Mouse (Mus musculus): ENCODE results near the gene Nol11. TPM values are rescaled to one million over a fixed set of nuclear protein-coding genes. Genes with fewer than 3 reads are reported as not detected.

Gene Nol11
- polyA plus RNA-seq, 1 experiment from 2014 or later: 54.4 TPM

DNA sequence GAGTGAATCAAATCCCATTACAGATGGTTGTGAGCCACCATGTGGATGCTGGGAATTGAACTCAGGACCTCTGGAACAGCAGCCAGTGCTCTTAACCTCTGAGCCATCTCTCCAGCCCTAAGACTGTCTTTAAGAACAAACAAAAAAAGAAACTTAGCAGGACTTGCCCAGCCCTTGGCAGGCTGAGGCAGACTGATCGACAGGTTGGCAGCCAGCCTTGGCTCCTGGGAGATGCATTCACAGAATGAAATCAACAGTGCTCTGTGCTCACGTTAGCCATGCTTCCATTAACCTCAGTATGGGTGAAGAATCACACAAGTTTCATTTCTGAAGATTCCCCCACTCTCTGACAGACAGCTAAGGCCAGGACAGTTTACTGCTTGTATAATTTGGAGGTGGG lies 1.2 kb upstream of the Nol11 start:
- WGBS: 73% methylated on average over 2 of the region's 2 CpGs
- Histone ChIP-seq H3K9me3 (ENCODE audit: control insufficient read depth, low read length) (no peaks in the 10 kb centered on the region), H3K27me3 (replicated peaks; ENCODE audit: control insufficient read depth, insufficient read depth, low read length) (no peaks in the 10 kb centered on the region), H3K9ac (ENCODE audit: low read length) (no peak overlapping the region), H3K27ac (ENCODE audit: low read depth) (no peak overlapping the region), H3K4me2 (ENCODE audit: low read length) (no peak overlapping the region), H3K4me1 (replicated peaks; ENCODE audit: control insufficient read depth, insufficient read depth, low read length) (peaks cover 6% of the 10 kb centered on the region; the same call in 1 of the 2 replicates), H3K36me3 (ENCODE audit: control insufficient read depth, insufficient read depth, low read length) (peaks cover 14% of the 10 kb centered on the region), H3K4me3 (ENCODE audit: low read depth, low read length) (no peak overlapping the region)
- DNase-seq (ENCODE audit: low spot score): no peak
- no peak for ATAC-seq (replicated peaks; ENCODE audit: low FRiP score, low TSS enrichment, low read depth)

DNA sequence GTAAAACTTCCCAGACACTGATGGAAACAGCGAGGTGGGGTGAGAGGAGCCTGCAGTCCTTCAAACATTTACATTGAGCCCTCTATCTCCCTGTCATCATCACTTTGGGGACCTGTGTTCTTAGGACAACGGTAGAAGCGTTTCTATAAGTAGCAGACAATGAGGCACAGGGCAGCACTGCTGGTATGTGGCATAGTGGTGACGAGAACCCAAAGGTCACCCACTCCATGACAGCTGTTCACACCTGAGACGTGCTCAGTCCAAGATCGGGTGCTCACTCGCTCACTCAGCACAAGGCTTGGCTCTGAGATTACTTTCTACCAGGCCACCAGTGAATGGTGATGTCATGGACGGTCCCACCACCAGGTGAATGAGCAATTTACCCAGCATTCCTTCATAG lies 5.4 kb downstream of the Nol11 start:
- DNase-seq (ENCODE audit: low spot score) (no peak), ATAC-seq (replicated peaks; ENCODE audit: low FRiP score, low TSS enrichment, low read depth) (no peak)
- no peak overlapping the region for H3K4me3 ChIP-seq (ENCODE audit: low read depth, low read length)
- no peaks in the 10 kb centered on the region for H3K9me3 ChIP-seq (ENCODE audit: control insufficient read depth, low read length)
- peaks cover 6% of the 10 kb centered on the region; the same call in 1 of the 2 replicates for H3K4me1 ChIP-seq (replicated peaks; ENCODE audit: control insufficient read depth, insufficient read depth, low read length)
- H3K27me3 ChIP-seq (replicated peaks; ENCODE audit: control insufficient read depth, insufficient read depth, low read length): no peaks in the 10 kb centered on the region
- H3K9ac ChIP-seq (ENCODE audit: low read length): no peak overlapping the region
- no peak overlapping the region for H3K27ac ChIP-seq (ENCODE audit: low read depth)
- H3K4me2 ChIP-seq (ENCODE audit: low read length): no peak overlapping the region
- peaks cover 73% of the 10 kb centered on the region for H3K36me3 ChIP-seq (ENCODE audit: control insufficient read depth, insufficient read depth, low read length)
- 90% methylated on average over 8 of the region's 8 CpGs for WGBS

DNA sequence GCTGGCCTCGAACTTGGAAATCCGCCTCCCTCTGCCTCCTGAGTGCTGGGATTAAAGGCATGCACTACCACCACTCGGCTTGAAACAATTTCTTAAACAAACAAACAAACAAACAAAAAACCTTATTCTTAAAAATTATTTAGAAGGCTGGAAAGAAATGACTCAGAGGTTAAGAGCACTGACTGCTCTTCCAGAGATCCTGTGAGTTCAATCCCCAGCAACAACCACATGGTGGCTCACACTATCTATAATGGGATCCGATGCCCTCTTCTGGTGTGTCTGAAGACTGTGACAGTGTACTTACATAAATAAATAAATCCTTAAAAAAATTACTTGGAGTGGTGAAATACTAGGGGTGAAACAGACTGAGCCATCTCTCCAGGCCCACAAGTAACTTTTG lies 28.0 kb downstream of the Nol11 start:
- DNase-seq (ENCODE audit: low spot score) (no peak), ATAC-seq (replicated peaks; ENCODE audit: low FRiP score, low TSS enrichment, low read depth) (no peak)
- H3K9ac ChIP-seq (ENCODE audit: low read length): no peak overlapping the region
- H3K4me1 ChIP-seq (replicated peaks; ENCODE audit: control insufficient read depth, insufficient read depth, low read length): no peaks in the 10 kb centered on the region
- WGBS: 80% methylated on average over 4 of the region's 4 CpGs
- no peaks in the 10 kb centered on the region for H3K27me3 ChIP-seq (replicated peaks; ENCODE audit: control insufficient read depth, insufficient read depth, low read length)
- H3K4me2 ChIP-seq (ENCODE audit: low read length): no peak overlapping the region
- peaks cover 3% of the 10 kb centered on the region; the same call in 1 of the 2 replicates for H3K9me3 ChIP-seq (ENCODE audit: control insufficient read depth, low read length)
- H3K27ac ChIP-seq (ENCODE audit: low read depth): no peak overlapping the region
- H3K4me3 ChIP-seq (ENCODE audit: low read depth, low read length): no peak overlapping the region
- peaks cover 7% of the 10 kb centered on the region for H3K36me3 ChIP-seq (ENCODE audit: control insufficient read depth, insufficient read depth, low read length)

GRCm38 (mm10) chr11:107159034-107159433 lies 30.1 kb downstream of the Nol11 start:
- Histone ChIP-seq H3K27me3 (replicated peaks; ENCODE audit: control insufficient read depth, insufficient read depth, low read length) (no peaks in the 10 kb centered on the region), H3K4me2 (ENCODE audit: low read length) (no peak overlapping the region), H3K36me3 (ENCODE audit: control insufficient read depth, insufficient read depth, low read length) (no peaks in the 10 kb centered on the region), H3K4me3 (ENCODE audit: low read depth, low read length) (no peak overlapping the region), H3K4me1 (replicated peaks; ENCODE audit: control insufficient read depth, insufficient read depth, low read length) (no peaks in the 10 kb centered on the region), H3K27ac (ENCODE audit: low read depth) (no peak overlapping the region), H3K9me3 (ENCODE audit: control insufficient read depth, low read length) (peaks cover 3% of the 10 kb centered on the region; the same call in 1 of the 2 replicates), H3K9ac (ENCODE audit: low read length) (no peak overlapping the region)
- peak; percentile 54 for DNase-seq (ENCODE audit: low spot score)
- 44% methylated on average over 1 of the region's 1 CpGs for WGBS
- ATAC-seq (replicated peaks; ENCODE audit: low FRiP score, low TSS enrichment, low read depth): no peak

DNA sequence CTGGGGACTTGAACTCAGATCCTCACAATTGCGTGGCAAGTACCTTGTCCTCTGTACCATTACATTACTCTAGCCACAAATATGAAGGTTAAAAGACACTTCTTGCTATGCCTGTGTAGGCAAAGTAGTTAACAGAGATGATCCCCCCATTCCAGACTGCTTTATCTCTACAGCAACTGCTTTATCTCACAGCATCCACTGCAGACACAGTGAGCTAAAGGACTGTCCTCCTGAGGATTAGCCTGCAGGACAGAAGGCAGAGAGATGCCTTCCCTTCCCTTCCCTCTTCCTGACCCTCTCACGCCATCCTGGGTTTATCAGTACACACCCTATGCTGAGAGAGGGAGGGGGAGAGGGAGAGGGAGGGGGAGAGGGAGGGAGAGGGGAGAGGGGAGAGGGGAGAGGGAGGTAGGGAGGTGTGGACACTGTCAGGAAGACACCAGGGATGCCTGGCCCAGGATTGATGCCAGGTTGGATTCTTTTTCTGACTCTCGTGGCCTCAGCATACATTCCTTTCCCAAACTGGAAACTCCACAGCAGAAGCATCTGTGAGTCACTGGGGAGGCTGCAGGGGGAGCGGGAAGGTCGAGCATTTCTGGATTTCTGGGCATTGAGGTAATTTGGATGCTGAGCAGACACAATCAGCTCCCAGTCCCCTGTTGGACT lies 32.1 kb downstream of the Nol11 start:
- Histone ChIP-seq H3K36me3 (ENCODE audit: control insufficient read depth, insufficient read depth, low read length) (no peaks in the 10 kb centered on the region), H3K9ac (ENCODE audit: low read length) (no peak overlapping the region), H3K4me3 (ENCODE audit: low read depth, low read length) (no peak overlapping the region), H3K27me3 (replicated peaks; ENCODE audit: control insufficient read depth, insufficient read depth, low read length) (no peaks in the 10 kb centered on the region), H3K9me3 (ENCODE audit: control insufficient read depth, low read length) (peaks cover 3% of the 10 kb centered on the region; the same call in 1 of the 2 replicates), H3K4me2 (ENCODE audit: low read length) (no peak overlapping the region), H3K4me1 (replicated peaks; ENCODE audit: control insufficient read depth, insufficient read depth, low read length) (no peaks in the 10 kb centered on the region), H3K27ac (ENCODE audit: low read depth) (no peak overlapping the region; the same call in 1 of the 2 replicates)
- ATAC-seq (replicated peaks; ENCODE audit: low FRiP score, low TSS enrichment, low read depth) (0 out of 2 replicates have a peak, but pooled peaks have one; percentile 15), DNase-seq (ENCODE audit: low spot score) (no peak)
- 35% methylated on average over 5 of the region's 5 CpGs for WGBS

- ATAC-seq (replicated peaks; ENCODE audit: low FRiP score, low TSS enrichment, low read depth) (no peak), DNase-seq (ENCODE audit: low spot score) (no peak)
- H3K4me2 ChIP-seq (ENCODE audit: low read length): no peak overlapping the region
- no peak overlapping the region for H3K4me3 ChIP-seq (ENCODE audit: low read depth, low read length)
- WGBS: 84% methylated on average over 5 of the region's 5 CpGs
- no peaks in the 10 kb centered on the region for H3K4me1 ChIP-seq (replicated peaks; ENCODE audit: control insufficient read depth, insufficient read depth, low read length)
- no peak overlapping the region for H3K27ac ChIP-seq (ENCODE audit: low read depth)
- peaks cover 3% of the 10 kb centered on the region; the same call in 1 of the 2 replicates for H3K9me3 ChIP-seq (ENCODE audit: control insufficient read depth, low read length)
- H3K36me3 ChIP-seq (ENCODE audit: control insufficient read depth, insufficient read depth, low read length): no peaks in the 10 kb centered on the region
- H3K27me3 ChIP-seq (replicated peaks; ENCODE audit: control insufficient read depth, insufficient read depth, low read length): no peaks in the 10 kb centered on the region
- no peak overlapping the region for H3K9ac ChIP-seq (ENCODE audit: low read length)
Measured at GRCm38 (mm10) chr11:107155292-107155691, 33.9 kb downstream of the Nol11 start.

DNA sequence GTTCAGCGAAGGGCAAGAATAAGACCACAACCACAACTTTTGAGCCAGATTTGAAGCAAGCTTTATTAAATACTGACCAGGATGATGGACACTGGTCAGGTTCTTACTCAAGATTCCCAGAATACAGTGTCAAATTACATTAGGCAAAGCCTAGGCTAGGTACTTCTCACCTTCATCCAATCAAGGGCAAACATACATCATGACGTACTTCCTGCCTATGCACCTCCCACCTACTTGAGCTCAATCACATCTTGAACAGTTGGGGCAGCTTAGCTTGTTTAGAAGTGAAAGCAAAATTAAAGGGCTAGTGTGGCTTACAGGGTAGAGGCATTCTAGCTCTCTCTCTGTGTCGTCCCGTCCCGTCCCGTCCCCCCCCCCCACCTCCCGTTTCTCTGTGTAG lies 34.8 kb downstream of the Nol11 start:
- Histone ChIP-seq H3K27ac (ENCODE audit: low read depth) (no peak overlapping the region), H3K4me2 (ENCODE audit: low read length) (no peak overlapping the region), H3K4me1 (replicated peaks; ENCODE audit: control insufficient read depth, insufficient read depth, low read length) (no peaks in the 10 kb centered on the region), H3K4me3 (ENCODE audit: low read depth, low read length) (no peak overlapping the region), H3K9me3 (ENCODE audit: control insufficient read depth, low read length) (peaks cover 3% of the 10 kb centered on the region; the same call in 1 of the 2 replicates), H3K36me3 (ENCODE audit: control insufficient read depth, insufficient read depth, low read length) (no peaks in the 10 kb centered on the region), H3K9ac (ENCODE audit: low read length) (no peak overlapping the region), H3K27me3 (replicated peaks; ENCODE audit: control insufficient read depth, insufficient read depth, low read length) (no peaks in the 10 kb centered on the region)
- no peak for DNase-seq (ENCODE audit: low spot score)
- no peak for ATAC-seq (replicated peaks; ENCODE audit: low FRiP score, low TSS enrichment, low read depth)
- 72% methylated on average over 7 of the region's 7 CpGs for WGBS

- Histone ChIP-seq H3K27ac (ENCODE audit: low read depth) (no peak overlapping the region), H3K36me3 (ENCODE audit: control insufficient read depth, insufficient read depth, low read length) (no peaks in the 10 kb centered on the region), H3K4me3 (ENCODE audit: low read depth, low read length) (no peak overlapping the region), H3K9ac (ENCODE audit: low read length) (no peak overlapping the region), H3K27me3 (replicated peaks; ENCODE audit: control insufficient read depth, insufficient read depth, low read length) (no peaks in the 10 kb centered on the region), H3K9me3 (ENCODE audit: control insufficient read depth, low read length) (no peaks in the 10 kb centered on the region), H3K4me1 (replicated peaks; ENCODE audit: control insufficient read depth, insufficient read depth, low read length) (no peaks in the 10 kb centered on the region), H3K4me2 (ENCODE audit: low read length) (no peak overlapping the region)
- DNase-seq (ENCODE audit: low spot score) (no peak), ATAC-seq (replicated peaks; ENCODE audit: low FRiP score, low TSS enrichment, low read depth) (no peak)
- WGBS: 75% methylated on average over 5 of the region's 5 CpGs
Measured at GRCm38 (mm10) chr11:107153645-107154044, 35.5 kb downstream of the Nol11 start.

- DNase-seq (ENCODE audit: low spot score) (no peak), ATAC-seq (replicated peaks; ENCODE audit: low FRiP score, low TSS enrichment, low read depth) (no peak)
- Histone ChIP-seq H3K9ac (ENCODE audit: low read length) (no peak overlapping the region), H3K36me3 (ENCODE audit: control insufficient read depth, insufficient read depth, low read length) (no peaks in the 10 kb centered on the region), H3K9me3 (ENCODE audit: control insufficient read depth, low read length) (no peaks in the 10 kb centered on the region), H3K4me3 (ENCODE audit: low read depth, low read length) (no peak overlapping the region), H3K27ac (ENCODE audit: low read depth) (no peak overlapping the region), H3K27me3 (replicated peaks; ENCODE audit: control insufficient read depth, insufficient read depth, low read length) (no peaks in the 10 kb centered on the region), H3K4me2 (ENCODE audit: low read length) (no peak overlapping the region), H3K4me1 (replicated peaks; ENCODE audit: control insufficient read depth, insufficient read depth, low read length) (no peaks in the 10 kb centered on the region)
- 75% methylated on average over 7 of the region's 7 CpGs for WGBS
Measured at GRCm38 (mm10) chr11:107151809-107152208, 37.4 kb downstream of the Nol11 start.
